In genomic region chr5:143375242-143375641, GRCm38 (mm10) we compare ENCODE assay signal across 8 mouse cellular contexts. TPM values are rescaled to one million over a fixed set of nuclear protein-coding genes. Genes with fewer than 3 reads are reported as not detected.
A peak's percentile ranks its signal among the peaks of the same experiment; 100 is the strongest.
DNase-seq lines count a peak whose midpoint lies in the region; ATAC-seq and TF ChIP-seq lines count a peak whose summit lies in the region.

No protein-coding gene starts in this region.

- H3K9ac ChIP-seq in MEL (ENCODE audit: control insufficient read depth, low read depth, low read length, poor library complexity, severe bottlenecking): no peak overlapping the region
- H3K9ac ChIP-seq in forebrain, embryonic 13.5 days: no peak overlapping the region

- TF ChIP-seq POLR2A in MEL (IDR thresholded peaks at IDR 0.05; ENCODE audit: control insufficient read depth in 1 of 2, insufficient read depth in 1 of 2, low read depth in 1 of 2, low read length in 2 of 2, poor library complexity in 1 of 2): no peak

- no peak overlapping the region for H3K4me3 ChIP-seq in MEL (ENCODE audit: control insufficient read depth in 1 of 2, insufficient read depth in 1 of 2, low read depth in 2 of 2, low read length in 2 of 2)
- no peak overlapping the region; the same call in 1 of the 2 replicates for H3K4me3 ChIP-seq in forebrain, embryonic 13.5 days

- peak overlapping the region; percentile 33 for H3K4me2 ChIP-seq in forebrain, embryonic 13.5 days

- H3K9me3 ChIP-seq in MEL (replicated peaks; ENCODE audit: insufficient read depth, low read length): no peaks in the 10 kb centered on the region
- peaks cover 3% of the 10 kb centered on the region; the same call in 1 of the 2 replicates for H3K9me3 ChIP-seq in forebrain, embryonic 13.5 days (replicated peaks)

- H3K27ac ChIP-seq in MEL (ENCODE audit: control insufficient read depth, low read depth, low read length): no peak overlapping the region
- H3K27ac ChIP-seq in forebrain, embryonic 13.5 days: no peak overlapping the region

- no peaks in the 10 kb centered on the region for H3K4me1 ChIP-seq in MEL (ENCODE audit: control insufficient read depth in 1 of 2, insufficient read depth in 2 of 2, low read length in 2 of 2)
- H3K4me1 ChIP-seq in forebrain, embryonic 13.5 days: peaks cover 17% of the 10 kb centered on the region

- H3K27me3 ChIP-seq in MEL (ENCODE audit: control insufficient read depth in 1 of 2, insufficient read depth in 2 of 2, low read length in 2 of 2): no peaks in the 10 kb centered on the region
- H3K27me3 ChIP-seq in forebrain, embryonic 13.5 days: peaks cover 57% of the 10 kb centered on the region

- no peaks in the 10 kb centered on the region for H3K79me2 ChIP-seq in MEL (ENCODE audit: control insufficient read depth, insufficient read depth, low read length, poor library complexity)

- H3K36me3 ChIP-seq in MEL (ENCODE audit: control insufficient read depth in 1 of 2, insufficient read depth in 2 of 2, low read length in 2 of 2): no peaks in the 10 kb centered on the region
- H3K36me3 ChIP-seq in forebrain, embryonic 13.5 days (ENCODE audit: poor library complexity, severe bottlenecking): no peaks in the 10 kb centered on the region

- TF ChIP-seq CTCF in MEL (IDR thresholded peaks at IDR 0.05 in 2 of 3, conservative IDR thresholded peaks at IDR 0.05 in 1 of 3; ENCODE audit: control insufficient read depth in 1 of 3, insufficient read depth in 1 of 3, low read depth in 2 of 3, low read length in 3 of 3, poor library complexity in 1 of 3, severe bottlenecking in 1 of 3): peak; percentile 73 to 83 (median 74)

- DNase-seq in MEL (ENCODE audit: low read depth, low spot score): peak; percentile 50
- DNase-seq in c-Kit-positive CD71-positive TER-119-negative erythroid progenitor cells, embryonic 14.5 days (ENCODE audit: low read depth): peak; percentile 29
- DNase-seq in layer of hippocampus, postnatal 14 days (ENCODE audit: low spot score in 2 of 2): peak; percentile 54 to 62
- DNase-seq in lung, postnatal 25 days (ENCODE audit: low spot score): peak; percentile 48
- peak; percentile 50 for DNase-seq in retina, postnatal 7 days (ENCODE audit: low read depth, low spot score)
- DNase-seq in urinary bladder, postnatal 4 days (ENCODE audit: low spot score in 2 of 2): peak; percentile 59 to 81

- TF ChIP-seq EP300 in MEL (IDR thresholded peaks at IDR 0.05; ENCODE audit: low read depth in 1 of 2, low read length in 2 of 2): no peak

- ATAC-seq in forebrain, embryonic 13.5 days: no peak
- peak; percentile 69 to 75 for ATAC-seq in hematopoietic stem cell, adult 5-6 weeks (replicated peaks in 1 of 2; ENCODE audit: insufficient read depth in 1 of 2, low FRiP score in 2 of 2, low TSS enrichment in 1 of 2, low read depth in 1 of 2, poor library complexity in 2 of 2, severe bottlenecking in 2 of 2)

- WGBS in forebrain, embryonic 13.5 days: 7% methylated on average over 21 of the region's 21 CpGs

- peak; percentile 49 for TF ChIP-seq RAD21 in MEL (IDR thresholded peaks at IDR 0.05; ENCODE audit: low read depth, low read length)

TF ChIP-seq in MEL, 35 proteins besides CTCF, POLR2A, EP300 and RAD21:
- TF ChIP-seq SMC3 (IDR thresholded peaks at IDR 0.05; ENCODE audit: low read depth, low read length) (peak; percentile 86), NRF1 (IDR thresholded peaks at IDR 0.05; ENCODE audit: insufficient read depth, low read depth, low read length, poor library complexity, severe bottlenecking) (no peak), ZC3H11A (IDR thresholded peaks at IDR 0.05; ENCODE audit: low read depth, low read length) (peak; percentile 46), MXI1 (IDR thresholded peaks at IDR 0.05; ENCODE audit: low read depth, low read length) (no peak)

RNA-seq across cellular contexts. Expression of gene Grid2ip, which starts 18.1 kb away (rescaled TPM):
- 0.03 TPM in 1 of 2 replicates, not detected in the other for total RNA-seq in MEL (2012; rRNA removed)
- polyA plus RNA-seq in MEL (2012; ENCODE audit: insufficient read depth in 1 of 2, insufficient read length in 2 of 2, low read depth in 1 of 2, low replicate concordance in 2 of 2, missing spikeins in 1 of 2): not detected
- 0.15 and 0.23 TPM in 2 replicates for polyA plus RNA-seq in forebrain, embryonic 13.5 days (2015; fragmentation: Nextera tagmentation; extraction: Ambion mirVana)
- total RNA-seq in hematopoietic stem cell, adult 5-6 weeks (2017): not detected in 2 replicates
- total RNA-seq in layer of hippocampus, postnatal 14 days (2021): 1 to 10 TPM; 4.1 to 8.1 TPM

RNA-seq across cellular contexts. Expression of gene Kdelr2, which starts 28.4 kb away (rescaled TPM):
- total RNA-seq in MEL (2012; rRNA removed): 62.5 and 80.5 TPM in 2 replicates
- 10 to 100 TPM in 1 of 2 experiments, not detected in 1; 94.4 TPM for polyA plus RNA-seq in MEL (2012; ENCODE audit: insufficient read depth in 1 of 2, insufficient read length in 2 of 2, low read depth in 1 of 2, low replicate concordance in 2 of 2, missing spikeins in 1 of 2)
- 146 and 148 TPM in 2 replicates for polyA plus RNA-seq in forebrain, embryonic 13.5 days (2015; fragmentation: Nextera tagmentation; extraction: Ambion mirVana)
- total RNA-seq in hematopoietic stem cell, adult 5-6 weeks (2017): 61.3 and 76.2 TPM in 2 replicates
- total RNA-seq in layer of hippocampus, postnatal 14 days (2021): 10 to 100 TPM; 42.9 to 49.7 TPM

RNA-seq across cellular contexts. Expression of gene Zdhhc4, which starts 46.2 kb away (rescaled TPM):
- 16.2 and 17.6 TPM in 2 replicates for total RNA-seq in MEL (2012; rRNA removed)
- polyA plus RNA-seq in MEL (2012; ENCODE audit: insufficient read depth in 1 of 2, insufficient read length in 2 of 2, low read depth in 1 of 2, low replicate concordance in 2 of 2, missing spikeins in 1 of 2): 10 to 100 TPM in 1 of 2 experiments, not detected in 1; 62.1 TPM
- polyA plus RNA-seq in forebrain, embryonic 13.5 days (2015; fragmentation: Nextera tagmentation; extraction: Ambion mirVana): 68.4 and 78.9 TPM in 2 replicates
- 34.3 and 39.5 TPM in 2 replicates for total RNA-seq in hematopoietic stem cell, adult 5-6 weeks (2017)
- 10 to 100 TPM; 41.8 to 47.1 TPM for total RNA-seq in layer of hippocampus, postnatal 14 days (2021)
